Mouse (Mus musculus) embryonic facial prominence, embryonic 15.5 days (tissue): Measurements from ENCODE around the gene Lca5l. TPM values are rescaled to one million over a fixed set of nuclear protein-coding genes. Genes with fewer than 3 reads are reported as not detected.

Experiments
- ATAC-seq: fragments of 200-750 bp; cut with Nextera tagmentation; 2 replicates; pipeline ENCODE4 v1.8.0; 2017; ENCODE audit warnings: low read depth, moderate TSS enrichment; ENCODE audit not compliant: insufficient number of reproducible peaks, low FRiP score, low TSS enrichment
- H3K27ac ChIP-seq: fragments of 300-500 bp; sonication (generic); replicated peaks from 2 replicates; pipeline ENCODE4 v1.5.1; 2015; ENCODE audit warnings: mild to moderate bottlenecking, inconsistent platforms
- H3K27me3 ChIP-seq: fragments of 300-500 bp; sonication (generic); 2 replicates; pipeline ENCODE4 v1.6.1; 2015; ENCODE audit warnings: inconsistent platforms
- H3K36me3 ChIP-seq: fragments of 300-500 bp; sonication (generic); 2 replicates; pipeline ENCODE4 v1.6.1; 2015; ENCODE audit warnings: mild to moderate bottlenecking, inconsistent platforms
- H3K4me1 ChIP-seq: fragments of 300-500 bp; sonication (generic); 2 replicates; pipeline ENCODE4 v1.6.1; 2015; ENCODE audit warnings: inconsistent platforms
- H3K4me2 ChIP-seq: fragments of 300-500 bp; sonication (generic); replicated peaks from 2 replicates; pipeline ENCODE4 v1.6.1; 2015; ENCODE audit warnings: mild to moderate bottlenecking, inconsistent platforms
- H3K4me3 ChIP-seq: fragments of 300-500 bp; sonication (generic); replicated peaks from 2 replicates; pipeline ENCODE4 v1.5.1; 2015; ENCODE audit warnings: mild to moderate bottlenecking, inconsistent platforms
- H3K9ac ChIP-seq: fragments of 300-500 bp; sonication (generic); 2 replicates; pipeline ENCODE4 v1.6.1; 2015; ENCODE audit warnings: inconsistent platforms
- H3K9me3 ChIP-seq: fragments of 300-500 bp; sonication (generic); replicated peaks from 2 replicates; pipeline ENCODE4 v1.6.1; 2016; ENCODE audit warnings: inconsistent platforms
- WGBS: fragments of 180-500 bp; shearing (Covaris S2); methylation state at CpG from one replicate; pipeline ENCODE4 v1.1.7; 2015; 5-methylcytosine and 5-hydroxymethylcytosine counted together
- polyA plus RNA-seq: library from polyadenylated mRNA; unstranded; fragments of >200 nt; fragmentation: Nextera tagmentation; extraction: Ambion mirVana; gene quantifications from 2 replicates; pipeline ENCODE4 v1.2.1, GENCODE M21; 2015

Lca5l gene
- polyA plus RNA-seq: 2.1 and 2.3 TPM in 2 replicates

- Histone ChIP-seq H3K36me3 (no peaks in the 10 kb centered on the region), H3K27me3 (peaks cover 4% of the 10 kb centered on the region), H3K4me2 (peak within 1 kb of the TSS; percentile 78), H3K9me3 (no peaks in the 10 kb centered on the region), H3K4me1 (peaks cover 6% of the 10 kb centered on the region), H3K27ac (peak within 1 kb of the TSS; percentile 71), H3K9ac (peak within 1 kb of the TSS; percentile 79), H3K4me3 (peak within 1 kb of the TSS; percentile 92)
- under 1% methylated on average over 75 of the region's 77 CpGs for WGBS
- ATAC-seq: peak; percentile 97
Observed at GRCm38 (mm10) chr16:96191531-96192506, at the start of gene Lca5l. Gene Lca5l, minus strand, starts transcription at chr16:96192271.

DNA sequence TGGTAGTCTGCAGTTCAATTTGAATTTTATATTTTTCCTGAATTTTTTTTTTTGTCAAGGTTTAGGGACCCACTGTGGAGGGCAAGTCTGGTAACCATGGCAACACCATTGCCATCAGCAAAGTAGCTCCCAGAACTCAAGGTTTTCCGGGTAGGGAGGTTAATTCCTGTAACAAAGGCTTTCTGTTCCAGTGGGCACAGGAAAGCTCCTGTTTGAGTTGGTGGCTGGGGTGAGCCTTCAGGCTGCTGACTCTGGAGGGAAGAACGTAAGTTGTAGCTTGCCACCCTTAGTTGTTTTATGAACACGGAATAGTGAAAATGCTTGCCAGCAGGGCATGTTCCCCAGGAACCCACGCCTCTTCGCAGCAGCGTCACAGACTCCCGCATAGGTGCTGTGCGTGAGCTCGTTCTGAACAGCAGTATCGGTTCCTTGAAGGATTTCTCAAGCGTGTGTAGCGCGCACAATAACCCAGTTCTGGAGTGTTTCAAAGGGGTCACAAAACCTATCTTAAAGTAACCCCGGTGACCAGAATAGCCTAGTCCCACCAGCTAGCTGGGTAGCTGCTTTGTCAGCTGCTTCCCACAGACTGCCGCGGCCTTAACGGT is 43.4 kb upstream of the Lca5l start, which contains the start of gene B3galt5:
B3galt5 (plus strand) TSS at position 436 of the 605 bp plus-strand sequence.
- Histone ChIP-seq H3K4me2 (peak within 1 kb of the TSS; percentile 17; the same call in 1 of the 2 replicates), H3K4me1 (no peaks in the 10 kb centered on the region), H3K4me3 (no peak within 1 kb of the TSS), H3K9me3 (no peaks in the 10 kb centered on the region), H3K27me3 (no peaks in the 10 kb centered on the region), H3K36me3 (no peaks in the 10 kb centered on the region), H3K9ac (no peak within 1 kb of the TSS), H3K27ac (no peak within 1 kb of the TSS)
- no peak for ATAC-seq
- 53% methylated on average over 17 of the region's 17 CpGs for WGBS

GRCm38 (mm10) chr16:96233996-96234395 is 41.9 kb upstream of the Lca5l start:
- Histone ChIP-seq H3K9ac (no peak overlapping the region), H3K9me3 (no peaks in the 10 kb centered on the region), H3K27me3 (no peaks in the 10 kb centered on the region), H3K27ac (no peak overlapping the region), H3K4me2 (no peak overlapping the region), H3K4me3 (no peak overlapping the region), H3K36me3 (no peaks in the 10 kb centered on the region), H3K4me1 (no peaks in the 10 kb centered on the region)
- no peak for ATAC-seq
- 88% methylated on average over 8 of the region's 8 CpGs for WGBS

DNA sequence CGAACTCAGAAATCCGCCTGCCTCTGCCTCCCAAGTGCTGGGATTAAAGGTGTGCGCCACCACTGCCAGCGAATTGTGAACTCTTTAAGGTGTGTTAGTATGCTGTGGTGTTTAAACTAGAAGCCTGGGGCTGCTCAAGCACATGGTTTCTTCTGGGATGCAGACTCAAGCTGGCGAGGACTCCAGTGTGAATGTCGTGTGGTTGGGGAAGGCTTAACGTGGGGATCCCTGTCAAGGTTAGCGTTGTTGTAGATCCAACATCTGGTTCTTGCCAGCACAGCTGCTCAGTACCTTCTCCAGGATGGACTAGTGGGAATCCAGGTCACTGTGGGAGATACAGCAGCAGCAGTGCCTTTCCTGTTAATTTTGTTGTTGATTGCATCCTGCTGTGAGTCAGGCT is 39.9 kb upstream of the Lca5l start:
- H3K9me3 ChIP-seq: no peaks in the 10 kb centered on the region
- 79% methylated on average over 8 of the region's 8 CpGs for WGBS
- no peaks in the 10 kb centered on the region for H3K4me1 ChIP-seq
- no peaks in the 10 kb centered on the region for H3K36me3 ChIP-seq
- H3K4me2 ChIP-seq: no peak overlapping the region
- no peak overlapping the region for H3K9ac ChIP-seq
- no peak overlapping the region for H3K4me3 ChIP-seq
- H3K27me3 ChIP-seq: no peaks in the 10 kb centered on the region
- no peak for ATAC-seq
- no peak overlapping the region for H3K27ac ChIP-seq

GRCm38 (mm10) chr16:96231251-96231650 is 39.2 kb upstream of the Lca5l start:
- Histone ChIP-seq H3K4me3 (no peak overlapping the region), H3K27me3 (no peaks in the 10 kb centered on the region), H3K4me1 (no peaks in the 10 kb centered on the region), H3K9ac (no peak overlapping the region), H3K27ac (no peak overlapping the region), H3K4me2 (no peak overlapping the region), H3K9me3 (no peaks in the 10 kb centered on the region), H3K36me3 (no peaks in the 10 kb centered on the region)
- no peak for ATAC-seq
- WGBS: 91% methylated on average over 4 of the region's 4 CpGs

GRCm38 (mm10) chr16:96230411-96230810 is 38.3 kb upstream of the Lca5l start:
- Histone ChIP-seq H3K27ac (no peak overlapping the region), H3K4me2 (no peak overlapping the region), H3K4me1 (no peaks in the 10 kb centered on the region), H3K36me3 (no peaks in the 10 kb centered on the region), H3K27me3 (no peaks in the 10 kb centered on the region), H3K4me3 (no peak overlapping the region), H3K9ac (no peak overlapping the region), H3K9me3 (no peaks in the 10 kb centered on the region)
- WGBS: 29% methylated on average over 11 of the region's 11 CpGs
- 0 out of 2 replicates have a peak, but pooled peaks have one; percentile 54 for ATAC-seq

GRCm38 (mm10) chr16:96229044-96229555 is 37.0 kb upstream of the Lca5l start:
- Histone ChIP-seq H3K36me3 (no peaks in the 10 kb centered on the region), H3K4me1 (no peaks in the 10 kb centered on the region), H3K9ac (no peak overlapping the region), H3K27me3 (no peaks in the 10 kb centered on the region), H3K4me2 (no peak overlapping the region), H3K9me3 (no peaks in the 10 kb centered on the region), H3K27ac (no peak overlapping the region), H3K4me3 (no peak overlapping the region)
- WGBS: 64% methylated on average over 8 of the region's 8 CpGs
- no peak for ATAC-seq

DNA sequence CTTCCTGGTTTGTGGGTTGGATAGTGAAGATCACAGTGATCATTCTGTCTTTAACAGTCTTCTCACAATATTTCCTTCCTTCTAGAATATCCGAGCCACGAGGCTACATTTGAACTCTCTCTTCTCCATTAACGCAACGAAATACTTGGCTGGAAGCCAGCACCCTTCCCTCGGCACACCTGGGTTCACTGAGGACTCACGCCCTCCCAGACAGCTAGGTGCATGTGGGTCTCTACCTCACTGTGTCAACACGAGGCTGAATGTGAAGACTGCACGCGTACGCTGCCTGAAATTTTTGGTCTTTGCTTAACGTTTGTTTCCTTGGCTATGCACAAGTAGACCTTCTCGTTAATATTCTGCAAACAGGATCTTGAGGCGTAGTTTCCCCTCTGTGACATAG is 36.4 kb upstream of the Lca5l start:
- ATAC-seq: no peak
- Histone ChIP-seq H3K4me2 (no peak overlapping the region), H3K4me1 (no peaks in the 10 kb centered on the region), H3K27ac (no peak overlapping the region), H3K27me3 (no peaks in the 10 kb centered on the region), H3K36me3 (no peaks in the 10 kb centered on the region), H3K9me3 (no peaks in the 10 kb centered on the region), H3K9ac (no peak overlapping the region), H3K4me3 (no peak overlapping the region)
- WGBS: 59% methylated on average over 13 of the region's 13 CpGs

DNA sequence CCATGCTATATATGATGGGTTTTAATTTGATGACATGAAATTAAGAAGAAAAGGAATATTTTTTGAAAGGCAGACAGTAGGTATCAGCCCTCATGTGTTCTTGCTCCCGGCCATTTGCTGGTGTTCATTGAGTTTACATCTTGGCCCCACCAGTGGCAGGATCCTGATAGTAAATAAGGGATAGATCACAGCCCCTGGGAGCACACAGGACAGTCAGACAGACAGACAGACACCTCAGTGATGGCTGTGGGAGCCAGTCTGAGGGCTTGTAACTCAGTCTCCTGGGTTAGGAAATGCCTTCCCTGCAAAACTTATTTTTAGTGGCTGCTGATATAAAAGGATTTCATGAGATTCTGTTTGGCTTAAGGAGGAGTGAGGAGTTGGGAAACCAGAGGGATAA is 30.4 kb upstream of the Lca5l start:
- no peaks in the 10 kb centered on the region for H3K9me3 ChIP-seq

DNA sequence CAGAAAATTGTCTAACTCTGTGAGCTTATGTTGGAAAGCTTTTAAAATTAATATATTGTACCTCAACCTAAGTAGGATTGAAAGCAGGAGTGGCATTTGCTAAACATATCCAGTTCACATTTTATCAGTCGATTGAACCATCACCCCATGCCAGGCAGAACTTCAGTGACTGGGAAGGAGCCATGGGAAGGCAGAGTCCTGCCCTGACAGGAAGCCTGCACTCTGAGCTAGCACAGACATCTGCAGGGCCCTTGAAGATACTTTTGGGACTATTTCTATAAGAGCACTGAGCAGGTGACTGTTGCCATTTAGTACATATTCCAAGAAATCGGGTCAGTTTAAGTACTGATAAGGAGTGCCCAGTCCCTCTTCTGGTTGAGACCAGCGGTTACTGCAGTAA is 29.9 kb upstream of the Lca5l start:
- ATAC-seq: no peak
- 83% methylated on average over 3 of the region's 3 CpGs for WGBS
- no peaks in the 10 kb centered on the region for H3K9me3 ChIP-seq
- no peaks in the 10 kb centered on the region for H3K27me3 ChIP-seq
- no peak overlapping the region for H3K4me2 ChIP-seq
- H3K4me1 ChIP-seq: no peaks in the 10 kb centered on the region
- H3K9ac ChIP-seq: no peak overlapping the region
- no peak overlapping the region for H3K4me3 ChIP-seq
- H3K36me3 ChIP-seq: no peaks in the 10 kb centered on the region
- H3K27ac ChIP-seq: no peak overlapping the region

More for the DNA sequence above, 30.4 kb upstream of the Lca5l start:
- Histone ChIP-seq H3K4me3 (no peak overlapping the region), H3K9ac (no peak overlapping the region), H3K4me1 (no peaks in the 10 kb centered on the region), H3K4me2 (no peak overlapping the region), H3K27ac (no peak overlapping the region), H3K27me3 (no peaks in the 10 kb centered on the region), H3K36me3 (no peaks in the 10 kb centered on the region)
- ATAC-seq: no peak
- 69% methylated on average over 1 of the region's 1 CpGs for WGBS

- H3K36me3 ChIP-seq: no peaks in the 10 kb centered on the region
- no peak for ATAC-seq
- WGBS: 71% methylated on average over 5 of the region's 5 CpGs
- H3K27me3 ChIP-seq: no peaks in the 10 kb centered on the region
- H3K4me3 ChIP-seq: no peak overlapping the region
- H3K9ac ChIP-seq: no peak overlapping the region
- no peaks in the 10 kb centered on the region for H3K4me1 ChIP-seq
- H3K4me2 ChIP-seq: no peak overlapping the region
- no peaks in the 10 kb centered on the region for H3K9me3 ChIP-seq
- no peak overlapping the region for H3K27ac ChIP-seq
Observed at GRCm38 (mm10) chr16:96221491-96221890, 29.4 kb upstream of the Lca5l start.
